ENCODE assay signal across 24 mouse cellular contexts in the genomic region with DNA sequence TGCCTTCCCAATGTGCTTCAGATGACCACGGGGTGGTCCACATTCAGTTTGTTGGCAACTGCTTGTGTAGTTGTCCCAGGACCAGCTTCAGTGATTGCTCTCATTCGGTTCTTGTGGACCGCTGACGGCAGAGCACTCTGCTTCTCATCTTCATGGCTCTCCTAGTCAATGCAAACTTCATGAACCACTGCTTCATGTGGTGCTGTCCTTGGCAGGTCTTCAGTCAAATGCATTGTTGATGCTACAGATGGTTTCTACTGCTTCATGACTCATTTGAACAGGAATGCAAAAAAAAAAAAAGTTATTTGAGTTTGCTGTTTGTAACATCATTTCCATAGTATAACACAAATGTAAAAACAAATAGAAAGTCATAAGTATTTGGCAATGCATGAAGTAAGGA.
"Had no signal": no experiment of that assay in that cellular context is flagged by ENCODE, and none has a peak within 500 bp of the region (broad histone marks: within the 10 kb centered on the region; RNA-seq: fewer than 3 reads in every experiment).

No protein-coding gene starts in this region.

- DNase-seq: gastrocnemius, adult 2 months; gastrocnemius, postnatal 10 days; gastrocnemius, postnatal 25 days; heart, adult 18-20 months; heart, postnatal 10 days; heart, postnatal 4 days; kidney, adult 18-20 months; kidney, adult 8-10 months; kidney, postnatal 14 days; kidney, postnatal 4 days; layer of hippocampus, postnatal 36 days; left cerebral cortex, postnatal 4 days had no signal

- H3K27ac ChIP-seq: gastrocnemius, adult 2 months; heart, embryonic 10.5 days; hindbrain, embryonic 10.5 days; hindbrain, embryonic 12.5 days; hindbrain, embryonic 14.5 days; intestine, embryonic 15.5 days; layer of hippocampus, adult 2 months; limb, embryonic 13.5 days; limb, embryonic 15.5 days had no signal

- H3K9me3 ChIP-seq: heart, embryonic 10.5 days; heart, embryonic 12.5 days; hindbrain, embryonic 10.5 days; hindbrain, embryonic 12.5 days; intestine, embryonic 15.5 days; limb, embryonic 13.5 days; limb, embryonic 15.5 days had no signal

- H3K4me1 ChIP-seq: heart, embryonic 10.5 days; heart, embryonic 12.5 days; intestine, embryonic 15.5 days; limb, embryonic 13.5 days; limb, embryonic 15.5 days had no signal

- H3K36me3 ChIP-seq: heart, embryonic 10.5 days; heart, embryonic 12.5 days; hindbrain, embryonic 10.5 days; hindbrain, embryonic 12.5 days; intestine, embryonic 15.5 days; limb, embryonic 13.5 days; limb, embryonic 15.5 days had no signal

- H3K9ac ChIP-seq: heart, embryonic 12.5 days; hindbrain, embryonic 12.5 days; hindbrain, embryonic 14.5 days; intestine, embryonic 15.5 days; limb, embryonic 13.5 days; limb, embryonic 15.5 days had no signal

- ATAC-seq: hindbrain, embryonic 16.5 days; inflammation-experienced regulatory T-cells, adult 6 months; intestine, embryonic 15.5 days; intestine, postnatal 0 days had no signal

- H3K27me3 ChIP-seq: heart, embryonic 12.5 days; hindbrain, embryonic 12.5 days; intestine, embryonic 15.5 days; limb, embryonic 13.5 days; limb, embryonic 15.5 days had no signal

- H3K4me2 ChIP-seq: heart, embryonic 12.5 days; hindbrain, embryonic 12.5 days; hindbrain, embryonic 14.5 days; intestine, embryonic 15.5 days; limb, embryonic 13.5 days; limb, embryonic 15.5 days had no signal

- H3K4me3 ChIP-seq: gastrocnemius, adult 2 months; heart, embryonic 10.5 days; heart, embryonic 12.5 days; hindbrain, embryonic 10.5 days; hindbrain, embryonic 12.5 days; intestine, embryonic 15.5 days; layer of hippocampus, adult 2 months; limb, embryonic 13.5 days; limb, embryonic 15.5 days had no signal
